Mouse (Mus musculus): ENCODE results near the gene Ubr7.

Ubr7 gene

DNA sequence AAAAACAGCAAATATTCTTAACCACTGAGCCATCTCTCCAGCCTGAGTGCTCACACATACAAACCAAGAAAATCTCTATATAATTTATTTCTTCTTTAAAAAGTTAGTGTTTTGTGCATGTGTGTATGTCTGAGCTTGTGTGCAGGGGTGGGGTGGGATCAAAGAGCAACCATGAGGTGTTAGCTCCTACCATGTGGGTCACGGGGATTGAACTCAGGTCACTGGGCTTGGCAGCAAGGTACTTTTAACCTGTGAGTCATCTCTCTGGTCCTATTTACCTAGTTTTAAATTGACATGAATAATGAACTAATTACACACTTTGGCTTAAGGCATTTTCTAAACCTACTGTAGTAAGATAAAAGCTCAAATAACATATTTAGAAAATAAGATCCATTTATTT, 68.6 kb downstream of the Ubr7 start:
- DNase-seq (ENCODE audit: inconsistent ontology term): no peak

DNA sequence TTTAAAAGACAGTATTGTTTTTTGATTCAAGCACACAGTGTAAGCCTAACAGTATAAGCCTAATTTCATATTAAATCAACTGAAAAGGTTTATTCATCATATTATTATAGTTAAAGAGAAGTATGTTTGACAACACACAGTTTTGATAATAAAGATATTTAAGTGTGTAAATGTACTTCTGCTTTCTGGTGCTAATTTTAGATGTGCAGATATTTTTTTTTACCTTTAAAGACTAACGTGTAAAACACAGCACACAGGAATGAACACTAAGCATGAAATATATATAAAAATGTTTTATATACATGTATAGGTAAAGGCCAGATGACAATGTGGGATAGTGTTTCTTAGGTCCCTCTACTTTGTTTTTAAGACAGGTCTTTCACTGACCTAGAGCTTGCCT, 69.4 kb downstream of the Ubr7 start:
- DNase-seq (ENCODE audit: inconsistent ontology term): no peak
